Mouse (Mus musculus) thymus, adult 18-20 months (tissue): Measurements from ENCODE around the gene Zfp583.

ENCODE experiments used
- DNase-seq, 2 experiments: peaks; one replicate each; pipeline ENCODE4 v3.0.0; 2022; ENCODE audit warnings: mixed read lengths in 2 of 2

Gene Zfp583

DNA sequence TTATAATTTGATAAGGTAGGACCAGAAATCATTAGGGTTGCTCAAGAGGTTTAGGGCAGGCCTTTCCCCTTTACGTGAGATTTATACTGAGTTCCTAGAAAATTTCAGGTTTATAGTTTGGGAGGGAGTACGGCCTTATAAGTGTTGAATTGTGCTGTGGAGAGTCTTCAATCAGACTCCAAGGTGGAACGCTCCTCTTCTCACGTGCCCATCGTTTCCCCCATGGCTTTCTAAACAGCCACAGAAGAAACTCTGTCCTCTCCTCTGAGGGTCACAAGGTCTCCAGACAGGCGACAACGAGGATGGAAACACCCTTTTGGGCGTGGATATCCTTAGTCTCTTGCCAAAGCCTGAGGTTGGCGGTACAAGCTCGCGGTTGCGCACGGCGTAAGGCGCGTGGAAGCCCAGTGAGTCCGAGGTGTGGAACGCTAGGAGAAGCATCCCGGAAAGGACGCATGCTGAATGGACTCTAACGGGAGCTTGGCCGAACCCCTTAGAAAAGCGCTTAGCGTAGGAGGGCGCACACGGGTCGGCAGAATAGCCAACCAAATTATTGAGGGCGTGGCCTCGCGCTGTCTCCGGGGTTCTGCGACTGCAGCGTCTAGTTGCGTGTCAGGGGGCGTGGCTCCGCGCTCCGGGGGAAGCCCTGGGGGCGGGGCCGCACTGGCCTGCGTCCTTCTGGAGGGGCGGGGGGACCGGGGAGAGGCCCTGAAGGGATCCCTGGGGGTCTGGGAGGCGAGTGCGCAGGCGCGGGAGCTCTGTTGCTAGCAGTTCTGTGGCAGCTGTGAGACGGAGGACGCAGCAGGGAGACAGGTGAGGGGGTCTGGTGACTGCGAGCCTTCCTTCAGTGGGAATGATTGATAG is 45.0 kb downstream of the Zfp583 start, which contains the start of gene Zfp667:
Gene Zfp667 (plus strand): TSS at position 738 of the 864 bp plus-strand sequence.
- peak; percentile 98 for DNase-seq

- DNase-seq, result no peak
Measured at GRCm38 (mm10) chr7:6285366-6285765, 45.7 kb downstream of the Zfp583 start.

DNA sequence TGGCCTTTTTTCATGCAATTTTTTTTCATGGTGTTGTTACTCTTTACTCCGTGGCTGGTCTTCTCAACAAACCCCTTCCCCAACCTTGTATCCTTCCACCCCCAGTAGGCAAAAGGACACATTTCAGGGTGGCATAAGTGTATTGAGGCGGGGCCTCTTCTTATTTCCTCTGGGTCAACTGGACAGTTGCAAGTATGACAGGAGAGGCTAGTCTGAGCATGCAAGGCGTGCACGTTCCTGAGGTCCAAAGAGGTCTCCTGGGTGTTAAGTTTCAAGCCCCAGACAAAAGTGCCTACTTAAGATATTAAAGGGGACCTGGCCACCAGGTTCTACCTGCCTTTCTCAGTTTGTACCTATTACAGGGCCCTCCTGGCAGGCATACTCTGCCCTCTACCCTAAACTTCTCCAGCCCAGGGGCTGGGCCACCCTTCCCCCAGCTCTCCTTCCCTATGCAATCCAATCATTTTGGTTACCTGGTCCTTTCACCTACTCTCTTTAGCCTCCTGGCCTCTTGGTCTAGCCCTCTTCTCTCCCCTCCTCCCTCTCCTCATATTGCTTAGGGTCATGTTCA is 46.6 kb downstream of the Zfp583 start:
- DNase-seq, result no peak

DNA sequence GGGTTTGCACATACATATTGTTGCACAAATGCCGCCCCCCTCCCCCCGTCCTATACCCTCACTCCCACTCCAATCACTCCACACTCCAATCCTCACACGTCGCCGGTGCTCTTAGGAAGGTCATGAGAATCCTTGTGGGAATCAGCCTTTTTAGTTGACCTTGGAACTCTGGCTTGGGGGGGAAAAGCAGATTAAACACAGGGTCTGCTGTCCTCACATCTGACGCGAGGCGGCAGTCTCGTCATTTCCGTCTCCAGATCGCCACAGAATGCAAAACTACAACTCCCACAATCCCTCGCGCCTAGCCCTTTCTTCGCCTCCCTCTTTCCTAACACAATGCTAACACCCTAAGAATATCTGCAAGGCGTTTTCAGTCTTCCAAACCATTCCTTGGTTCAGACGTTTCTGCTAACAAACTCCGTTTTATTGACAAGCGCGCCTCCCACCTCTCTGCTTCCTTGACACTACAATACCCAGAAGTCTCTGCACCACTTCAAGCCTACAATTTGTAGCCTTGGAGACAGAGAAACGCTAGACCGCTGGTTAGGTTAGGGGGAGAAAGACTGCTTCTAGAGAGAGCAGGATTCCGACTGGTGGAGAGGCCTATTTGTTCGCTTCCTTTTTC is 47.5 kb downstream of the Zfp583 start:
- peak; percentile 57 to 69 for DNase-seq

- DNase-seq, result peak; percentile 30 to 55
Measured at GRCm38 (mm10) chr7:6282749-6283148, 48.3 kb downstream of the Zfp583 start.

DNA sequence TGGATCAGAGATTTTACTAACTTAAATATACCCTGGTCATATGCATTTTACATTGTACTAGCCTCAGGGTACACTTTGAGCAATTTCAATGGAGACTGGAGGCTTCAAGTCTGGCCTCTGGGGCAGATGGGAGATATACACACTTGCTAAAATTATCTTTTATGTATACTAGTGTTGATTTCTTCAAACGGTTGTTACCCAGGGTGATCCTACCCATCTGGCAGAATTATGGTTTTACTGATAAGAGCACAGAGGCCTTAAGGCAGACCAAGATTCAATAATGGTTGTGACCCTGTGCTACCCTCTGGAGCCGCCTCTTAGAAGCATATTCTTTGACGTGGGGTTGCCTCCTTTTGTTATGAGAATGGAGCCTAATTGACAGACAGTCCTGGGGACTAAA is 53.2 kb downstream of the Zfp583 start:
- DNase-seq, result no peak

DNA sequence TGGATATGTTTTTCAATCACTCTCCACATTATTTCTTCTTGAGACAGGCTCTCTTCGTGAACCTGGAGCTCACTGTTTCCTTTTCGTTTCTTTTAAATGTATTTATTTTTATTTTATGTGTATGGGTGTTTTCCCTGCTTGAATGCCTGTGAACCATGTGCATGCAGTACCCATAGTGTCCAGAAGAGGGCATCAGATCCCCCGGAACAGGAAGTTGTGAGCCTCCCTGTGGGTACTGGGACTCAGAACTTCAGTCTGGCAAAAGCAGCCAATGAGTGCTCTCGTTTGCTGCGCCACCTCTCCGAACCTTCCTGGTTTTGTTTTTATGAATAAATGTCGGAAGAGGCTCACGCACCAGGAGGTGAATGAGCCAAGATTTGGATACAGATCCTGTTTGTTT is 65.4 kb downstream of the Zfp583 start:
- DNase-seq, result peak in 1 of 2 experiments; percentile 6
